Comparison of ENCODE assay signal across 8 mouse cellular contexts in the genomic region with DNA sequence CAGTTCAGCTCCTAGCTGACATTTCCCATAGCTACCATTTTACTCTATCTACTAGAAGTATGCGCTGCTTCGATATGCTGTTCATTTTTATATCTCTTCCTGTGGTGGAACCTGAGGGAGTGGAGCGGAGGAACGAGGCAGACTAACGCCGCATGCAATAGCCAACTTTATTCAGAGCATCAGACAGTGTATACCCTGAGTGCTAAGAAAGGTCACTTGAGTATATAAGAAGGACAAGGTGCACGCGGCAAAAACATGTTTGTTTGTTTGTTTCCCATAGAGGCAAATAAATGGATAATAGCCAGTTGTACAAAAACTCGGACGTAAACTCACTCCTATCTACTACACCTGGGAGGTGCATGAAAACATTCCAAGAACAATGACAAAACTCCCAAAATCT. TPM values are rescaled to one million over a fixed set of nuclear protein-coding genes. Genes with fewer than 3 reads are reported as not detected.
DNase-seq lines count a peak whose midpoint lies in the region; ATAC-seq lines count a peak whose summit lies in the region.

No protein-coding gene starts in this region.

- peaks cover 9% of the 10 kb centered on the region for H3K4me1 ChIP-seq in kidney, embryonic 14.5 days (ENCODE audit: control insufficient read depth, insufficient read depth, low read length)
- H3K4me1 ChIP-seq in embryonic facial prominence, embryonic 10.5 days = peaks cover 16% of the 10 kb centered on the region
- H3K4me1 ChIP-seq in hindbrain, embryonic 15.5 days (replicated peaks) = peaks cover 16% of the 10 kb centered on the region
- peaks cover 13% of the 10 kb centered on the region for H3K4me1 ChIP-seq in midbrain, embryonic 14.5 days (ENCODE audit: control insufficient read depth, insufficient read depth, low read length)

- H3K36me3 ChIP-seq in kidney, embryonic 14.5 days (ENCODE audit: control insufficient read depth, insufficient read depth, low read length) = no peaks in the 10 kb centered on the region
- H3K36me3 ChIP-seq in embryonic facial prominence, embryonic 10.5 days (replicated peaks) = no peaks in the 10 kb centered on the region
- no peaks in the 10 kb centered on the region for H3K36me3 ChIP-seq in hindbrain, embryonic 15.5 days
- H3K36me3 ChIP-seq in midbrain, embryonic 14.5 days (ENCODE audit: control insufficient read depth, insufficient read depth, low read length) = no peaks in the 10 kb centered on the region

- peak overlapping the region; percentile 65 for H3K4me3 ChIP-seq in kidney, embryonic 14.5 days (ENCODE audit: low read length)
- peak overlapping the region; percentile 85 for H3K4me3 ChIP-seq in embryonic facial prominence, embryonic 10.5 days
- H3K4me3 ChIP-seq in hindbrain, embryonic 15.5 days = peak overlapping the region; percentile 72
- peak overlapping the region; percentile 69 for H3K4me3 ChIP-seq in midbrain, embryonic 14.5 days (replicated peaks; ENCODE audit: low read depth, low read length)

- peak overlapping the region; percentile 68 for H3K4me2 ChIP-seq in kidney, embryonic 14.5 days (replicated peaks; ENCODE audit: low read depth, low read length)
- H3K4me2 ChIP-seq in hindbrain, embryonic 15.5 days = peak overlapping the region; percentile 72
- H3K4me2 ChIP-seq in midbrain, embryonic 14.5 days (ENCODE audit: low read length) = peak overlapping the region; percentile 77

- no peak for DNase-seq in kidney, postnatal 10 days
- no peak for DNase-seq in embryonic facial prominence, embryonic 10.5 days (ENCODE audit: low spot score)
- no peak for DNase-seq in midbrain, embryonic 14.5 days
- no peak for DNase-seq in urinary bladder, postnatal 10 days (ENCODE audit: low spot score)
- no peak for DNase-seq in frontal cortex, adult 2 months (ENCODE audit: extremely low spot score in 1 of 2, low spot score in 1 of 2)
- DNase-seq in gastrocnemius, adult 18-20 months (ENCODE audit: low spot score) = no peak

- H3K9me3 ChIP-seq in kidney, embryonic 14.5 days (ENCODE audit: control insufficient read depth, low read length) = no peaks in the 10 kb centered on the region
- no peaks in the 10 kb centered on the region for H3K9me3 ChIP-seq in embryonic facial prominence, embryonic 10.5 days
- H3K9me3 ChIP-seq in hindbrain, embryonic 15.5 days = no peaks in the 10 kb centered on the region
- no peaks in the 10 kb centered on the region for H3K9me3 ChIP-seq in midbrain, embryonic 14.5 days (ENCODE audit: control insufficient read depth, low read length)

- peak overlapping the region; percentile 96 for H3K27ac ChIP-seq in kidney, embryonic 14.5 days (ENCODE audit: low read depth, low read length)
- H3K27ac ChIP-seq in embryonic facial prominence, embryonic 10.5 days (replicated peaks) = peak overlapping the region; percentile 100
- H3K27ac ChIP-seq in hindbrain, embryonic 15.5 days (replicated peaks) = peak overlapping the region; percentile 99
- peak overlapping the region; percentile 99 for H3K27ac ChIP-seq in midbrain, embryonic 14.5 days (replicated peaks; ENCODE audit: low read depth, low read length)

- no peak for ATAC-seq in kidney, embryonic 14.5 days (ENCODE audit: low FRiP score, low TSS enrichment)
- ATAC-seq in hindbrain, embryonic 15.5 days (ENCODE audit: low FRiP score, low read depth) = no peak
- ATAC-seq in midbrain, embryonic 14.5 days (ENCODE audit: low FRiP score, low TSS enrichment) = no peak

- no peaks in the 10 kb centered on the region for H3K27me3 ChIP-seq in kidney, embryonic 14.5 days (ENCODE audit: control insufficient read depth, insufficient read depth, low read length)
- H3K27me3 ChIP-seq in embryonic facial prominence, embryonic 10.5 days (replicated peaks; ENCODE audit: low read depth, poor library complexity, severe bottlenecking) = no peaks in the 10 kb centered on the region
- H3K27me3 ChIP-seq in hindbrain, embryonic 15.5 days = no peaks in the 10 kb centered on the region
- no peaks in the 10 kb centered on the region for H3K27me3 ChIP-seq in midbrain, embryonic 14.5 days (ENCODE audit: control insufficient read depth, insufficient read depth, low read length)

- peak overlapping the region; percentile 80 for H3K9ac ChIP-seq in kidney, embryonic 14.5 days (ENCODE audit: low read depth, low read length)
- peak overlapping the region; percentile 81; the same call in 1 of the 2 replicates for H3K9ac ChIP-seq in hindbrain, embryonic 15.5 days
- peak overlapping the region; percentile 64; the same call in 1 of the 2 replicates for H3K9ac ChIP-seq in midbrain, embryonic 14.5 days (replicated peaks; ENCODE audit: low read length)

- WGBS in kidney, embryonic 14.5 days = 81% methylated on average over 10 of the region's 10 CpGs
- WGBS in embryonic facial prominence, embryonic 10.5 days = 84% methylated on average over 10 of the region's 10 CpGs
- 85% methylated on average over 10 of the region's 10 CpGs for WGBS in hindbrain, embryonic 15.5 days
- 79% methylated on average over 10 of the region's 10 CpGs for WGBS in midbrain, embryonic 14.5 days

RNA-seq across cellular contexts. Expression of a gene that starts 0.8 kb away (rescaled TPM):
- 19.8 and 21.0 TPM in 2 replicates for polyA plus RNA-seq in kidney, embryonic 14.5 days (2014; fragmentation: Nextera tagmentation; extraction: Ambion mirVana)
- polyA plus RNA-seq in embryonic facial prominence, embryonic 10.5 days (2016; fragmentation: Nextera tagmentation; extraction: Ambion mirVana) = 19.5 and 19.9 TPM in 2 replicates
- 9.5 and 11.7 TPM in 2 replicates for polyA plus RNA-seq in hindbrain, embryonic 15.5 days (2015; fragmentation: Nextera tagmentation; extraction: Ambion mirVana)
- polyA plus RNA-seq in midbrain, embryonic 14.5 days (2014; fragmentation: Nextera tagmentation; extraction: Ambion mirVana) = 13.3 and 14.2 TPM in 2 replicates
- polyA plus RNA-seq in frontal cortex, adult 2 months (2012; rRNA removed) = 17.1 and 17.9 TPM in 2 replicates
- 1 to 10 TPM; 8.4 to 9.5 TPM for total RNA-seq in gastrocnemius, adult 18-20 months (2021)

RNA-seq across cellular contexts. Expression of a gene that starts 18.4 kb away (rescaled TPM):
- polyA plus RNA-seq in kidney, embryonic 14.5 days (2014; fragmentation: Nextera tagmentation; extraction: Ambion mirVana) = 0.10 and 0.22 TPM in 2 replicates
- polyA plus RNA-seq in embryonic facial prominence, embryonic 10.5 days (2016; fragmentation: Nextera tagmentation; extraction: Ambion mirVana) = 0.22 and 0.24 TPM in 2 replicates
- polyA plus RNA-seq in hindbrain, embryonic 15.5 days (2015; fragmentation: Nextera tagmentation; extraction: Ambion mirVana) = not detected in 2 replicates
- not detected in 2 replicates for polyA plus RNA-seq in midbrain, embryonic 14.5 days (2014; fragmentation: Nextera tagmentation; extraction: Ambion mirVana)
- polyA plus RNA-seq in frontal cortex, adult 2 months (2012; rRNA removed) = 0.04 TPM in 1 of 2 replicates, not detected in the other
- under 1 TPM in 1 of 2 experiments, not detected in 1; 0.09 TPM for total RNA-seq in gastrocnemius, adult 18-20 months (2021)
